Mouse (Mus musculus) neutrophil, adult 83 days (primary cell): Measurements from ENCODE around the gene Gimap9. TPM values are rescaled to one million over a fixed set of nuclear protein-coding genes. Genes with fewer than 3 reads are reported as not detected.

Experiments
- total RNA-seq, 2 experiments: library from RNA; stranded (reverse); gene quantifications; one replicate each; pipeline ENCODE4 v1.2.4; 2023

Gene Gimap9
- 1 to 10 TPM; 5.3 to 5.5 TPM for total RNA-seq

GRCm38 (mm10) chr6:48675931-48676859 lies at the start of gene Gimap9:
Gene Gimap9 (plus strand): TSS chr6:48676129.

DNA sequence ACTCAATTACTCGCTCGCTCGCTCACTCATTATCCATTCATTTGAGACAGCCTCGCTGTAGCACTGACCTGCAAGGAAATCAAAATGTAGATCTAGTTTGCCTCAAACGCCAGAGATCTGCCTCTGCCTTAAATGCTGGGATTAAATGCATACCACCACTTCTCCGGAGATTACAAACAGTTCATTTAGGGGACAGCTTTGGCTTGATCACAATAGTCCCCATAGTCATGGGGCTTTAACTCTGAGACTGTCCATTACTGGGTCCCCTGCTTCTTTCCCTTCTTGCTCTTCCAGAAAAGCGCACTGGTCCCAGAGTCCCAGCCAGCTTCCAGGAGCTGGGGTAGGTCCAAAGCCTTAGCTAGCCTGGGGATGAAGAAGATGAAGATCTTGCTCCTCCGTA lies 49.5 kb upstream of the Gimap9 start, which contains the start of gene AI854703:
AI854703 (plus strand) TSS at position 301 of the 400 bp plus-strand sequence.

DNA sequence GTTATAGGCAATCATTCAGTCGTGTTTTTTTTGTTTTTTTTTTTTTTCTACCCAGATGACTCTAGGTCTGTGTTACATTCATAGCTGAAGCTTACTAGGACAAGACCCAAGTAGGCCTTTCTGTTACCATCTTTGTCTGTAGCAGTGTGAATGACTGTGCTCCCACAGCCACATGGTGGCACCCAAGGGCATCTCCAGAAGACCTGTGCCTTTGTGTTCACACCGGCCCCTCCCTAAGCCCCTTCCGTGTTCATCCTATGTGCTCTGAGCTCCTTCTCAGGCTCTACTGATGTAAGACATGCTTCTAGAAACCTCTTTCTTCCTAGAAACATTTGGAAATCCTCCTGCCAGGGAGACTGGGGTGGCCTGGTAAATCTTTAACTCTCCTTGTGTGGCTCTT lies 28.9 kb upstream of the Gimap9 start, which contains the start of gene Gimap8:
Gimap8 (plus strand) TSS at position 240 of the 400 bp plus-strand sequence.

DNA sequence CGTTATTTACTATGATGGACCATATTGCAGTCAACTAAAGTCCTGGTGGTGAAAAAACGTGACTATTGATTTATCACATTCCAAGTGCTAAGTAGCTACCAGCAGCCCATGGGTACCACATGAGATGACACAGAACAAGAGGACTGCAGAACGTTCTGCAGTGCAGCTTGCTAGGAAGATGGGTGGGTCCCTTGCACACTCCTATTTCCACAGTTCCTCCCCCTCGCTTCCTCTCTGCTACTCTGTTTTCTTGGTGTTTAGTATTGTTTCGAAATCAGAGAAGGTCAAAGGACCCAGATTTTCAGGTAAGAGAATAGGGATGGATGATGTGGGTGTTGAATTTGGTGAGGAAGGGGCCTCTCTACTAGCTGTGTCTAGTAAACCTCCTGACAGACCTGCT lies 8.4 kb downstream of the Gimap9 start, which contains the start of gene Gimap4:
Gimap4 (plus strand) TSS at position 231 of the 400 bp plus-strand sequence.

GRCm38 (mm10) chr6:48718455-48718854 lies 42.5 kb downstream of the Gimap9 start, which contains the start of the genes Gm28053 and Gimap7:
Gene Gm28053 (plus strand): TSS chr6:48718607.
Gene Gimap7 (plus strand): TSS chr6:48718621.

Other genes starting within 250 kb of the Gimap9 start
- 10 to 100 TPM in 1 of 2 experiments, 1 to 10 TPM in 1; 9.7 to 21.8 TPM for gene Zfp467, start 230.3 kb upstream of the Gimap9 start, total RNA-seq
- gene Sspo, start 227.9 kb upstream of the Gimap9 start, total RNA-seq = under 1 TPM in 1 of 2 experiments, not detected in 1; 0.04 TPM
- under 1 TPM in 1 of 2 experiments, not detected in 1; 0.35 TPM for gene Atp6v0e2, start 138.5 kb upstream of the Gimap9 start, total RNA-seq
- 10 to 100 TPM; 28.8 to 38.8 TPM for gene Lrrc61, start 121.3 kb upstream of the Gimap9 start, total RNA-seq
- not detected for gene Rarres2, start 103.3 kb upstream of the Gimap9 start, total RNA-seq
- gene Gm45021, start 86.5 kb upstream of the Gimap9 start, total RNA-seq = not detected
- 1 to 10 TPM; 2.4 to 2.7 TPM for gene Repin1, start 82.2 kb upstream of the Gimap9 start, total RNA-seq
- 1 to 10 TPM in 1 of 2 experiments, not detected in 1; 2.7 TPM for gene Gm44965, start 82.2 kb upstream of the Gimap9 start, total RNA-seq
- gene Zfp775, start 74.1 kb upstream of the Gimap9 start, total RNA-seq = 1 to 10 TPM; 1.1 to 1.2 TPM
- gene AI854703, start 49.4 kb upstream of the Gimap9 start, total RNA-seq = under 1 TPM in 1 of 2 experiments, not detected in 1; 0.09 TPM
- under 1 TPM; 0.13 to 0.20 TPM for gene Gimap8, start 28.9 kb upstream of the Gimap9 start, total RNA-seq
- gene Gimap4, start 8.4 kb downstream of the Gimap9 start, total RNA-seq = under 1 TPM in 1 of 2 experiments, not detected in 1; 0.68 TPM
- gene Gimap6, start 32.1 kb downstream of the Gimap9 start, total RNA-seq = 1 to 10 TPM; 3.2 to 5.0 TPM
- not detected for gene Gm28053, start 42.5 kb downstream of the Gimap9 start, total RNA-seq
- not detected for gene Gimap7, start 42.5 kb downstream of the Gimap9 start, total RNA-seq
- 1 to 10 TPM in 1 of 2 experiments, under 1 TPM in 1; 0.60 to 1.3 TPM for gene Gimap1, start 62.9 kb downstream of the Gimap9 start, total RNA-seq
- under 1 TPM; 0.46 to 0.99 TPM for gene Gimap5, start 70.1 kb downstream of the Gimap9 start, total RNA-seq
- under 1 TPM; 0.24 to 0.38 TPM for gene Gimap3, start 94.7 kb downstream of the Gimap9 start, total RNA-seq
- gene Tmem176a, start 164.8 kb downstream of the Gimap9 start, total RNA-seq = 10 to 100 TPM in 1 of 2 experiments, 1 to 10 TPM in 1; 5.1 to 14.1 TPM
- gene Tmem176b, start 165.4 kb downstream of the Gimap9 start, total RNA-seq = 10 to 100 TPM; 20.6 to 27.0 TPM
- not detected for gene Aoc1, start 196.8 kb downstream of the Gimap9 start, total RNA-seq